In genomic region chr14:21583051-21583450, GRCm38 (mm10) we compare ENCODE assay signal across 11 mouse cellular contexts.
A peak's percentile ranks its signal among the peaks of the same experiment; 100 is the strongest.
DNase-seq lines count a peak whose midpoint lies in the region; ATAC-seq lines count a peak whose summit lies in the region.
"Had no signal": no experiment of that assay in that cellular context is flagged by ENCODE, and none has a peak within 500 bp of the region (broad histone marks: within the 10 kb centered on the region; RNA-seq: fewer than 3 reads in every experiment).

No protein-coding gene starts in this region.

- H3K4me1 ChIP-seq in hindbrain, embryonic 16.5 days (ENCODE audit: control insufficient read depth, insufficient read depth, low read depth, low read length): peaks cover 25% of the 10 kb centered on the region
- H3K4me1 ChIP-seq in hindbrain, embryonic 14.5 days (replicated peaks; ENCODE audit: control insufficient read depth, insufficient read depth, low read length): peaks cover 42% of the 10 kb centered on the region
- H3K4me1 ChIP-seq in forebrain, embryonic 16.5 days (replicated peaks; ENCODE audit: control insufficient read depth, insufficient read depth, low read length): peaks cover 35% of the 10 kb centered on the region
- H3K4me1 ChIP-seq in heart, embryonic 15.5 days (replicated peaks): peaks cover 71% of the 10 kb centered on the region
- H3K4me1 ChIP-seq in midbrain, embryonic 15.5 days: peaks cover 61% of the 10 kb centered on the region

- no peaks in the 10 kb centered on the region for H3K9me3 ChIP-seq in hindbrain, embryonic 16.5 days (ENCODE audit: control insufficient read depth, low read length)
- no peaks in the 10 kb centered on the region for H3K9me3 ChIP-seq in hindbrain, embryonic 14.5 days (ENCODE audit: control insufficient read depth, low read length)
- no peaks in the 10 kb centered on the region for H3K9me3 ChIP-seq in forebrain, embryonic 16.5 days (ENCODE audit: control insufficient read depth, low read length)
- H3K9me3 ChIP-seq in heart, embryonic 15.5 days (replicated peaks): no peaks in the 10 kb centered on the region
- H3K9me3 ChIP-seq in midbrain, embryonic 15.5 days: no peaks in the 10 kb centered on the region
- H3K9me3 ChIP-seq: intestine, embryonic 15.5 days had no signal

- no peak overlapping the region for H3K9ac ChIP-seq in hindbrain, embryonic 16.5 days (ENCODE audit: low read depth, low read length)
- H3K9ac ChIP-seq in hindbrain, embryonic 14.5 days: no peak overlapping the region
- H3K9ac ChIP-seq in forebrain, embryonic 16.5 days (replicated peaks; ENCODE audit: low read depth, low read length): no peak overlapping the region
- no peak overlapping the region for H3K9ac ChIP-seq in heart, embryonic 15.5 days
- no peak overlapping the region for H3K9ac ChIP-seq in midbrain, embryonic 15.5 days
- H3K9ac ChIP-seq: intestine, embryonic 15.5 days had no signal

- no peaks in the 10 kb centered on the region for H3K36me3 ChIP-seq in hindbrain, embryonic 16.5 days (ENCODE audit: control insufficient read depth, insufficient read depth, low read length)
- no peaks in the 10 kb centered on the region for H3K36me3 ChIP-seq in hindbrain, embryonic 14.5 days (replicated peaks; ENCODE audit: control insufficient read depth, insufficient read depth)
- no peaks in the 10 kb centered on the region for H3K36me3 ChIP-seq in forebrain, embryonic 16.5 days (ENCODE audit: control insufficient read depth, insufficient read depth)
- H3K36me3 ChIP-seq in heart, embryonic 15.5 days: no peaks in the 10 kb centered on the region
- H3K36me3 ChIP-seq in midbrain, embryonic 15.5 days (replicated peaks): no peaks in the 10 kb centered on the region
- H3K36me3 ChIP-seq: intestine, embryonic 15.5 days had no signal

- 56% methylated on average over 6 of the region's 6 CpGs for WGBS in hindbrain, embryonic 16.5 days
- 58% methylated on average over 6 of the region's 6 CpGs for whole genome bisulfite sequencing in hindbrain, embryonic 14.5 days
- WGBS in forebrain, embryonic 16.5 days: 51% methylated on average over 6 of the region's 6 CpGs
- WGBS in heart, embryonic 15.5 days: 37% methylated on average over 6 of the region's 6 CpGs
- 57% methylated on average over 6 of the region's 6 CpGs for WGBS in midbrain, embryonic 15.5 days

- H3K4me3 ChIP-seq in hindbrain, embryonic 16.5 days (ENCODE audit: low read length): no peak overlapping the region
- no peak overlapping the region for H3K4me3 ChIP-seq in hindbrain, embryonic 14.5 days (replicated peaks; ENCODE audit: low read length)
- H3K4me3 ChIP-seq in forebrain, embryonic 16.5 days (replicated peaks; ENCODE audit: low read length): no peak overlapping the region
- no peak overlapping the region for H3K4me3 ChIP-seq in heart, embryonic 15.5 days
- H3K4me3 ChIP-seq in midbrain, embryonic 15.5 days: no peak overlapping the region
- H3K4me3 ChIP-seq: intestine, embryonic 15.5 days; myocyte had no signal

- DNase-seq in hindbrain, embryonic 14.5 days (ENCODE audit: low spot score): no peak
- no peak for DNase-seq in cerebellum, adult 9-11 months
- DNase-seq in embryo, embryonic 10 days (ENCODE audit: low spot score): no peak
- DNase-seq: thymus, adult 18-20 months had no signal

- H3K27ac ChIP-seq in hindbrain, embryonic 16.5 days (ENCODE audit: low read depth, low read length): no peak overlapping the region
- H3K27ac ChIP-seq in hindbrain, embryonic 14.5 days: no peak overlapping the region; the same call in 1 of the 2 replicates
- peak overlapping the region; percentile 0; the same call in 1 of the 2 replicates for H3K27ac ChIP-seq in forebrain, embryonic 16.5 days (ENCODE audit: low read length)
- peak overlapping the region; percentile 82 for H3K27ac ChIP-seq in heart, embryonic 15.5 days
- peak overlapping the region; percentile 12; the same call in 1 of the 2 replicates for H3K27ac ChIP-seq in midbrain, embryonic 15.5 days
- H3K27ac ChIP-seq: intestine, embryonic 15.5 days had no signal

- H3K4me2 ChIP-seq in hindbrain, embryonic 16.5 days (ENCODE audit: low read length): no peak overlapping the region
- H3K4me2 ChIP-seq in hindbrain, embryonic 14.5 days (replicated peaks): no peak overlapping the region
- H3K4me2 ChIP-seq in forebrain, embryonic 16.5 days (ENCODE audit: low read length): no peak overlapping the region
- H3K4me2 ChIP-seq in heart, embryonic 15.5 days: 0 out of 2 replicates have a peak overlapping the region, but pooled peaks have one; percentile 23
- H3K4me2 ChIP-seq in midbrain, embryonic 15.5 days: no peak overlapping the region
- H3K4me2 ChIP-seq: intestine, embryonic 15.5 days had no signal

- no peaks in the 10 kb centered on the region for H3K27me3 ChIP-seq in hindbrain, embryonic 16.5 days (replicated peaks; ENCODE audit: control insufficient read depth, insufficient read depth, low read length)
- H3K27me3 ChIP-seq in hindbrain, embryonic 14.5 days (ENCODE audit: control insufficient read depth, insufficient read depth, low read length): no peaks in the 10 kb centered on the region
- no peaks in the 10 kb centered on the region for H3K27me3 ChIP-seq in forebrain, embryonic 16.5 days (replicated peaks; ENCODE audit: control insufficient read depth, insufficient read depth, low read length)
- H3K27me3 ChIP-seq in heart, embryonic 15.5 days: no peaks in the 10 kb centered on the region
- H3K27me3 ChIP-seq in midbrain, embryonic 15.5 days (replicated peaks): no peaks in the 10 kb centered on the region
- H3K27me3 ChIP-seq: intestine, embryonic 15.5 days had no signal

- peak; percentile 41; the same call in 1 of the 2 replicates for ATAC-seq in hindbrain, embryonic 16.5 days
- no peak for ATAC-seq in hindbrain, embryonic 14.5 days (ENCODE audit: low FRiP score)
- ATAC-seq in forebrain, embryonic 16.5 days: no peak
- ATAC-seq in heart, embryonic 15.5 days (replicated peaks; ENCODE audit: insufficient number of reproducible peaks, insufficient read depth, low FRiP score, low read depth): peak; percentile 87
- ATAC-seq in midbrain, embryonic 15.5 days (replicated peaks): 0 out of 2 replicates have a peak, but pooled peaks have one; percentile 27
- ATAC-seq: intestine, embryonic 15.5 days; lung, postnatal 0 days had no signal

Comparison
In these comparisons a context has a peak if more than half of its experiments do, and no peak if none do; other contexts are left out.
1. ATAC-seq: peak in hindbrain, embryonic 16.5 days (single experiment), heart, embryonic 15.5 days (single experiment) and midbrain, embryonic 15.5 days (single experiment); none in hindbrain, embryonic 14.5 days (single experiment) and forebrain, embryonic 16.5 days (single experiment).
2. H3K27ac ChIP-seq: peak in forebrain, embryonic 16.5 days (single experiment), heart, embryonic 15.5 days (single experiment) and midbrain, embryonic 15.5 days (single experiment); none in hindbrain, embryonic 16.5 days (single experiment) and hindbrain, embryonic 14.5 days (single experiment).